Mouse (Mus musculus): ENCODE data around the gene Gm28043.

DNA sequence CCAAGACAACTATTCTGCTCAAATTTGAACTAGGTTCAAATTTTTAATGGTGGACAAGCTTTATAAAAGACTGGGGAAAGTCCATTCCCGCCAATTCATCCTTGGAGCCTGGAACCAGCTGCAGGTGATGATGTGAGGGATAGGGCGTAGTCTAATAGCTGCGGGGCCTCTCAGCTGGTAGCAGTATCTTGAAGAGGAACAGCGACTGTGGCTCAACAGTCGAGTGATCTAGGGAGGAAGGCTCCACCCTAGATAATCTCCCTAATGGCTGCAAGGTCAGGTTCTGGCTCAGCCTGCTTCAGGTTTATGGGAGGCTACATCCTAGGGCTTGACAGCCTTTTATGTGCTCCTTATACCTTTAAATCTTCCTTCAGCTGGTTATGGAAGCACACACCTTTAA, 14.9 kb downstream of the Gm28043 start:
- no peak for TF ChIP-seq CTCF (IDR thresholded peaks at IDR 0.05; ENCODE audit: extremely low read depth, insufficient read length, insufficient replicate concordance, low read depth, low read length)
- TF ChIP-seq POLR2A (IDR thresholded peaks at IDR 0.05; ENCODE audit: low read depth, low read length): no peak

Measured in small intestine, adult 2 months (tissue).